Mouse (Mus musculus): ENCODE measurements around the gene Prpf40a.

Prpf40a gene

DNA sequence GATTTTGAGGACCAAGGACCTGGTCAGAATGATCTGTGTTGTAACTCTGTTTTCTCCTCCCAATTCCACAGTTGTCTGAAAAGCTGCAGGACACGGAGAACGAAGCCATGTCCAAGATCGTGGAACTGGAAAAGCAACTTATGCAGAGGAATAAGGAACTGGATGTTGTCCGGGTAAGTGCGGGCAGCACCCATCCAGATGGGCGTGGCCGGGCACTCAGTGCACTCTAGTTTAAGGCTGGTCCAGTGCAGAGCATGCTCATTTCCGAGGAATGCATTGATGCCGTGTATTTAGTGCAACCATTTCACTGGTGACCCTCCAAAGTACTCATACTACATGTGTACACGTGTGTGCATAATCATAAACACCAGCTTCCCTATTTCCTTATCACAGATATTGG lies 85.7 kb downstream of the Prpf40a start:
- no peak for DNase-seq (ENCODE audit: low spot score)

DNA sequence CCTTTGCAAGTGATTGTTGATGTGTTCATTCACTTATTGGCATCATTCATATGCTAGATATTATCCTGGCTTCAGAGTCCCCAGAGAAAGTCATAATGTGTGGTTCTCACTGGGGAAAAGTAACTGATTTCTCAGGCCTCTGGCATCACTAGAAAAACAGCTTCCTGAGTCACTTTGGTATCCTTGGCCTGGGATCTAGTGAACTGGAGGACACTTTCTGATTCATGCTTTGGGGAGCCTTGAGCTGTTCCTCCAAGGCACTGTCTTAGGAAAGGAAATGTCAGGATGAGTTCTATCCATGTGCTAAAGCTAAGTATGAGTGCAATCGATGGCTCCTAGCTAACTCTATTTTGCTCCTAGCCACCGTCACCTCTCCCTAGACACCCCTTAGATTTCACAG lies 88.2 kb downstream of the Prpf40a start:
- DNase-seq (ENCODE audit: low spot score) = no peak

DNA sequence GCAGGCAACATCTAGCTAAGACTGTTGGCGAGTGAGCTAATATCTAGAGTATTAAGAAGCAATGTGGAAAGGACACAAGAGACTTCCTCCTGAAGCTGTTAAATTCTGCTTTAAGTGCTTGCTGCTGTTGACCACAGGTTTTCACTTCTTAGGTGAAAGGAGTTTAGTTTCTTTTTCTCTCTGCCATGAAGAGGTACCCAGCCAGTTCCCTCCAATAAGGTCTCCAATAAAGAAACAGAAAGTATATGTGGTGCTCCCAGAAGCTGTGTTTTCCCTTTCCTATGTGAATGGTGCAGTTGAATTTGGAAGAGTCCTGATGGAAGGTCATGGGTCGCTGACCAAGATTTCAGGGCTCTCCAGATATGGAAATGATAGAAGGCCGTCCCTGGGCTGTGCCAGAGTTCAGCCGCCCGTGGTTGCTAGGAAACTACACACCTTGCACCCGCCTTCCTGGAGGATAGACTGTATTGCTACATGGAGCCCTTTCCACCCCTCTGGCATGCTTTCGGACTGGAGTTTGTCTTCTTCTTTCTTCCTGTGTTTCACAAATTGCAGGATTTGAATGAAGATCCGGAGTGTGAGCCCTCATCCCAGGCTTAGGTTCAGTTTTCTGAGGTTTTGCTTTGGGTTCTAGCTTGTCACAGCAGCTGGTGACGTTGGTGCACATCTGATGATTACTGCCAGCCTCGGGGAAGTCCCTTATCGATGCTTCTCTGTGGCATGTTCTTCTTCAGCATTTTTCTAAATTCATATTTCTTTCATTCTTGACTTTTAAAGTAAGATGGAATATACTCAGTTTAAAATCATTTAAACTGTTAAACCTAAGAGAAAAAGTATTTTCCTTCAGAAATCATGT lies 89.0 kb downstream of the Prpf40a start:
- DNase-seq (ENCODE audit: low spot score) = no peak

DNA sequence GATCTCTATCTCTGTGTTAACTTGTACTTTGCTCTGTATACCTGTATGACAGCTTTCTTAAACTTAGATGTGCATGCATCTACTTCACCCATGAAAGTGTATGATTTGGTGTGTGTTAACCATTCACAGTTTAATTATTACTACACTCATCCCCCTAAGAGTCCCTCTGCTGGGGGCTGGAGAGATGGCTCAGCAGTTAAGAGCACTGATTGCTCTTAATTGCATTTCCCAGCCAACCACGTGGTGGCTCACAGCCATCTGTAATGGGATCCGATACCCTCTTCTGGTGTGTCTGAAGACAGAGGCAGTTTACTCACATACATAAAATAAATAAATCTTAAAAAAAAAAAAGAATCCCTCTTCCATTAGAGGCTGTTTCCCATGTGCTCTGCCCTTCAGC lies 91.0 kb downstream of the Prpf40a start:
- no peak for DNase-seq (ENCODE audit: low spot score)

DNA sequence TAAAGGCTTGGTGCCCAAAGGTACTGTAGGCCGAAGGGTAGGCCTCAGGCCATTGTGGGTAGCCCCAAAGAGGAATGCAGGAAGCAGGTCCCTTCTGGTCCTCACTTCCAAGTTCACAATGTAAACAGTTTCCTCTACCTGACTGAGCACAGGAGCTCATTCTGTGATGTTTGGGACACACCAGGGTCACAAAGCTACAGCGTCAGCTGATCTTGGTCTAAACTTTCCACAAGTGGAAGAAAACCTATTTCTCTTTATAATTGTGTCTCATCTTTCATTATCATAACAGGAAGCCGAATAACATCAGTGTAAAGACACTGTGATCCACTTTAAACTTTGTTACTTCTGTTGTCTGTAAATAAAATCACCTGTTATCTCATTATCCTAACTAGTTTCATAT lies 95.6 kb downstream of the Prpf40a start:
- DNase-seq (ENCODE audit: low spot score) = no peak

- DNase-seq (ENCODE audit: low spot score) = no peak
Observed at GRCm38 (mm10) chr2:53095031-53095430, 96.1 kb downstream of the Prpf40a start.

- DNase-seq (ENCODE audit: low spot score) = no peak
Observed at GRCm38 (mm10) chr2:53088744-53089143, 102.3 kb downstream of the Prpf40a start.

DNA sequence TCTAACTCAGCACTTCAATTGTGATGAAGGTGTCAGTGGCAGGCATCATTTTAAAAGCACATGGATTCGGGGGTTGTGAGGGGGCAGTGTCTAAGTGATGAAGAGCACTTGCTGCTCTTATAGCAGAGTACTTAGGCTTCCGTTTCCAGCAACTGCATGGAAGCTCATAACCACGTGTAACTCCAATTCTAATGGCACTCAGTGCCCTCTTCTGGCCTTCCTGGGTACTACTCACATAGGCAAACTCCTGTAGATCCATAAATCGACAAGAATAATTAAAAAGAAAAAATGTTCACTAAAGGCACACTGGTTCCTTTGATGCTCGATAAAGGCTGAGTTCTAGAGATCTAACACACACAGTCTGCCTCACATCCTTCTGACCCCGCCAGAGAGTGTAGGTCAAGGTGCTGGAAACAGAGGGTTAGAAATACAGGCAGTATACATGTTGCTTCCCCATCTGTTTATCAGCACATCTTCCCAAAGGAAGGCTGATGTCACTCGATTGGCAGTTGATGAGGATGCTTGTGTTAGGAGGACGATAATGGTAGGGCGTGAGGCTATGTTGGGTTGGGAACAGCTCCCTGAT lies 105.4 kb downstream of the Prpf40a start:
- no peak for DNase-seq (ENCODE audit: low spot score)

Data from yolk sac, embryonic 10.5 days (tissue).